Mouse (Mus musculus) lung, postnatal 14 days (tissue): ENCODE results near the gene Olfr221.

ENCODE experiments used
- DNase-seq: peaks from one replicate; pipeline ENCODE4 v3.0.0; 2021

The Olfr221 gene

GRCm38 (mm10) chr14:52003981-52004495, 38.2 kb downstream of the Olfr221 start:
- no peak for DNase-seq

- no peak for DNase-seq
Observed at GRCm38 (mm10) chr14:51997483-51997882, 44.8 kb downstream of the Olfr221 start.

- no peak for DNase-seq
Observed at GRCm38 (mm10) chr14:51996866-51997265, 45.4 kb downstream of the Olfr221 start.

- DNase-seq = no peak
Observed at GRCm38 (mm10) chr14:51996231-51996841, 45.9 kb downstream of the Olfr221 start.

- no peak for DNase-seq
Observed at GRCm38 (mm10) chr14:51995219-51995871, 46.9 kb downstream of the Olfr221 start.

GRCm38 (mm10) chr14:51994453-51994852, 47.8 kb downstream of the Olfr221 start:
- no peak for DNase-seq

GRCm38 (mm10) chr14:51989461-51989970, 52.7 kb downstream of the Olfr221 start:
- DNase-seq = no peak

GRCm38 (mm10) chr14:51988731-51989130, 53.5 kb downstream of the Olfr221 start:
- DNase-seq = no peak

GRCm38 (mm10) chr14:51987177-51987576, 55.1 kb downstream of the Olfr221 start:
- no peak for DNase-seq

- no peak for DNase-seq
Observed at GRCm38 (mm10) chr14:51986153-51986505, 56.1 kb downstream of the Olfr221 start.

- peak; percentile 74 for DNase-seq
Observed at GRCm38 (mm10) chr14:51985301-51986152, 56.7 kb downstream of the Olfr221 start.

GRCm38 (mm10) chr14:51984247-51985231, 57.7 kb downstream of the Olfr221 start, which contains the start of gene Arhgef40:
Gene Arhgef40 (plus strand): TSS chr14:51984719.
- peak; percentile 79 for DNase-seq
